Mouse (Mus musculus) layer of hippocampus, adult 8-10 months (tissue): ENCODE data around the gene Hcrtr2. TPM values are rescaled to one million over a fixed set of nuclear protein-coding genes. Genes with fewer than 3 reads are reported as not detected.

ENCODE experiments used
- DNase-seq, 2 experiments: peaks; one replicate each; pipeline ENCODE4 v3.0.0; 2022; ENCODE audit warnings: low spot score in 2 of 2
- total RNA-seq, 4 experiments: library from RNA; stranded (reverse); gene quantifications; 2 replicates each; pipeline ENCODE4 v1.2.4; 2022

Gene Hcrtr2
- total RNA-seq, 4 experiments from 2014 or later: 2.6 to 4.4 (median 3.3) TPM

DNA sequence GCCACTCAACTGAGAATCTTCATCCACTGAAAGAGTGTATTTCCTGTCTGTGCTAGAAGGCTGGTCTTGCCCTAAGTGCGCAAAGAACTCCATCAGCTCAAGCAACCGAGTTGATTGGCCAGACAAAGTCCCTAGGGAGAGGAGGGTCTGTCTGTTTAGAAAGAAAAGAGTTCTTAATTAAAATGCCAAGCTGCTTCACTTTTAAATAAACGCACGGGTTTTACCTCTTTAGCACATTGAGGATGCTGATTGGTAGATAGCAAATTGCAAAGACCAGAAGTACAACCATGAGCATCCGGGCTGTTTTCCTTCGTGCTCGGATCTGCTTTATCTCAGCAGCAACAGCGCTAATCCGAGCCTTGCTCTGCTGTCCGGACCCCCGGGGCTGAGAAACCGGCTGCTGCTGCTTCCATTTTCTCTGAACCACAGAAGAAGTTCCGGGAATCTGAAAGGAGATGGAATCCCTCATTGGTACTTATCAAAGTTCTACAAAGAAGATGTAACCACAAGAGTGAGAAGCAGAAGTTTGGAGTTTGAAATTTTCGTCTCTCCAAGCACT is 87.6 kb downstream of the Hcrtr2 start:
- DNase-seq: no peak

DNA sequence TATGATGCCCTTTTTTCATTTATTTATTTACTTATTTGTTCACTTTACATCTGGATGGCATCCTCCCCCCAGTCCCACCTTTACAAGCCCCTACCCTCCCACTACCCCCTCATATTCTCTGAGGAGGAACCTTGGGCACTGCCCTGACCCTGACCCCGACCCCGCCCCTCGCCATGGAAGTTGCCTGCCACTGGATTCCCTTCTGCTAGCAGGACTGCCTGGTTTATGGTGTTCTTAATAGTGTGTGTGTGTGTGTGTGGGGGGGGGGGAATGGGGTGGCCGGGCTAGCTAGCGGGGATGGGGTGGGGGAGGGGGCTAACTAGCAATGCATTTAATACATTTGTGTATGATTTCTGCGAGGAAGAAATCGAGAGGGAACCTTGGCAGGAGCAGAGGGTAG is 88.8 kb downstream of the Hcrtr2 start:
- DNase-seq: no peak

DNA sequence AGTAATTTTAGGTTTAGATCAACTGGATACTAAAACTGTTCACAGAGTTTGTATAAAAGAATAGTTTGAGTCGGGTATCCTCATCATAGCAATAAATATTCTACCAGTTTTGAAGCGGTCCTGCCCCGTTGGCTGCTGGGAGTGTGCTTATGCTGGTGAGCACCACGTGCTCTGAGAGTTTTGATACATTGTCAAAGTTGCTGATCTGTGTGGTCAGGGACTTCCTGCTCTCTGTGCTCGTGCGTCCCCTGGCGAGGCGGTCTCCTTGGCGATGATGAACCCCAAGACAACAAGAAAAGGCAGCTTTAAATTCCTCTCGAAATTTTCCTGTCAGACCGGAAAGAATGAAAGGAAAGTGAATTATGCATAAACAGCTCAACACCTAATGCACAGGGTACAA is 93.3 kb downstream of the Hcrtr2 start:
- no peak for DNase-seq

DNA sequence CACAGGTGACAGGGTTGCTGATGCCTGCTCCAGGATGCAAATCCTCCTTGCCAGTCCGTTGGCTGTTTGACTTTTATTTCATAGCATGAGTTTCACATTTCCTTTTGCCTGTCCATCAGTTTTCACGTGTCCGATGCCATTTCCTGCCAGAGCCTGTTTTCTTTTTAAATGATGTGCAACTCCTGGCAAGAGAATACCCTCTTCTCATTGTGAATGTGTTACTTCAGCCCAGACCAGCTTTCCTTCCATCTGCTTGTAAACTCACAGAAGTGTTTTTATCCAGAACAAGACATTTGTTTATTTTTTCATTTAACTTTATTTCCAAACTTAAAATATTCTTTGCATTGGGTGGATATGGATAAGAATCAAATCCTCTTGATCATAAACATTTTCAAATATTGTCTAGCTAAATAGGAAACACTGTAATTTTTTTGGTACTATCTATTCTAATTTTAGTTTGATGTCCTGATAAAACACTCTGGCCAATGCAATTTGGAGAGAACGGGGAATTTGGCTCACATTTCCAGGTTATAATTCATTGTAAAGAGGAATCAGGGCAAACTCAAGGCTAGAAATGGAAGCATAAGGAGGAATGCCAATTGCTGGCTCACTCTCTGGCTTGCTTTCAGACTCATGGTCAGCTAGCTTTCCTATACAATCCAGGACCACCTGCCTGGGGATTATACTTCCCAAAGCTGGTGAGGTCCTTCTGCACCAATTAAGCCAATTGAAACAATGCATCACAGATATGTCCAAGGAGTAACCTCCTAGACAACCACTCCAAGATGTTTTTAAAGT is 106.3 kb downstream of the Hcrtr2 start:
- DNase-seq: no peak

DNA sequence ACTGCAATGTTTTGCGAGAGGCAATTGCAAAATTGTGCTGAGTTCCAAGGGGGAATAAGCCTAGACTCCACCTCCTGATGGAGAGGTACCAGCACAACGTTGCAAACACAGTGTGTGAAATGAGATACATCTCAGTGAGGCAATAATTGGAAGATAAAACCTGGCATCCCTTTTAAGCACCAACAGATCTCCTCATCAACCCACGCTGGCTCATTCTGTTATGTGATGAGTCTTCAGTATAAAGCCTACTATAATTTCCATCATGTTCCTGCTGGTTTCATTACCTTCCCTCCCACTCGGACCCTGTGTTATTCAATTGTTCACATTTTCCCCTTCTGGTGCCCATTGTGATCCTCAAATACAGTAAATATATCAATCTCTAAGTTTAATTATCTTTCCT is 109.0 kb downstream of the Hcrtr2 start:
- peak; percentile 12 to 24 for DNase-seq

DNA sequence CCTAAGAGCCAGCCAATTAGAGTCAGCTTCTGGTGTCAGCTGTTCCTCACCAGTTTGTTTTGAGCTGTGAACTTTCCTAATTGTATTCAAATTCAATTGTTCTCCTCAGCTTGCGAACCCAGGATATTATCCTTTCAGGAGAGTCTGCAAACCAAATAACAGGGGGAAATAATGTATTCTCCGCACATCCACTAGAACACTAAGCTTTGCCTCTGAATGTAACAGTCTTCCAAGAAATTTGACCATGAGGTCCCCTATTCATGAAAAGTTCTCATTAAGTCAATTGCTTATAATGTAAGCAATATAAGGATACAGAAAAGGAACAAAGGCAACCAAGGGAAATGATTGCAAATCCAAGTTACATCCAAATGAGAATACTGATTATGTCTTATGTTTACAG is 110.1 kb downstream of the Hcrtr2 start, which contains the start of gene Gfral:
TSS of gene Gfral (minus strand) at position 101 of the 400 bp plus-strand sequence.
- no peak for DNase-seq

DNA sequence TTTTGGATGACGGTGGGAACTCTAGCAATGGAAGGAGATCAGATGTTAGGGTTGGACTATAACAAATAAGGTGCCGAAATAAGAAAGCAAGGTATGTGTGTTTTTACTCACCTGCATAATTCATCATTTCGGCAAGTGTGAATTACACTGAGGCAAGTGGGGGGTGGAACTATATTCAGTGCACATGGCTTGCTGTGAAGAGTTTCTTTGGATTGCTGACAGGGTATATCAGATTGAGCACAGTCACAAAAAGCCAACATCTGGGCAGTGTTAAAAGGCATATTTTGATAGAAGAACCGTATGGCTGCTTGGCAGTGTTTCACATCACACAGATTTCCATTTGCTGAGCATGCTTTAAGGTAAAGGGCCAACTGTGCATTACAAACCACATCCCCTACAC is 126.7 kb downstream of the Hcrtr2 start:
- DNase-seq: no peak

DNA sequence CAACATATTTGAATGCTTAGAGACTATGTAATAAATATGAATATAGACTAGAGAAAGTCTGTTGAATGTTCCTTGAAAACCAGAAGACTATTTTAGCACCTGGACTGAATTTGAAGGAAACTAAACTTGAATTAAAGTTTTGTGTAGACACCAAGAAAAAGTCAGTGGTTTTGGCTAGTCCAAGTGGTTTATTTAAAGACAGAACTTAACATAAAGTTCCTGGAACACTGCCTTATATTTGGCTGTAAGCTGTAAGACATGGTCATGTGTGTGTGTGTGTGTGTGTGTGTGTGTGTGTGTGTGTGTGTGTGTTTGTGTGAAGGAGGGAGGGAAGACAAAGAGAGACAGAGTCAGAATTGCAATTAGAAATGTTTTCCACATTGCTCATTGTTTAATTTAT is 144.4 kb downstream of the Hcrtr2 start:
- no peak for DNase-seq

Other genes starting within 250 kb of the Hcrtr2 start
- gene Gfral, start 110.2 kb downstream of the Hcrtr2 start, total RNA-seq: under 1 TPM in 1 of 4 experiments, not detected in 3; 0.17 TPM
- under 1 TPM; 0.14 to 0.31 (median 0.23) TPM for gene Fam83b, start 243.3 kb upstream of the Hcrtr2 start, total RNA-seq